Mouse (Mus musculus) heart, postnatal 25 days (tissue): Measurements from ENCODE around the gene Psat1. TPM values are rescaled to one million over a fixed set of nuclear protein-coding genes. Genes with fewer than 3 reads are reported as not detected.
A peak's percentile ranks its signal among the peaks of the same experiment; 100 is the strongest.

ENCODE experiments used
- DNase-seq: peaks from one replicate; pipeline ENCODE4 v3.0.0; 2022; ENCODE audit warnings: low spot score
- intact Hi-C: fragments of 180-260 bp; cut with DNase I; formaldehyde crosslinking; loops from one replicate; pipeline ENCODE4 v1.15.1; 2025
- total RNA-seq, 2 experiments: library from RNA; stranded (reverse); gene quantifications; 2 replicates each; pipeline ENCODE4 v1.2.3; 2021

Gene Psat1
- total RNA-seq: 1 to 10 TPM; 3.0 to 3.4 TPM

DNA sequence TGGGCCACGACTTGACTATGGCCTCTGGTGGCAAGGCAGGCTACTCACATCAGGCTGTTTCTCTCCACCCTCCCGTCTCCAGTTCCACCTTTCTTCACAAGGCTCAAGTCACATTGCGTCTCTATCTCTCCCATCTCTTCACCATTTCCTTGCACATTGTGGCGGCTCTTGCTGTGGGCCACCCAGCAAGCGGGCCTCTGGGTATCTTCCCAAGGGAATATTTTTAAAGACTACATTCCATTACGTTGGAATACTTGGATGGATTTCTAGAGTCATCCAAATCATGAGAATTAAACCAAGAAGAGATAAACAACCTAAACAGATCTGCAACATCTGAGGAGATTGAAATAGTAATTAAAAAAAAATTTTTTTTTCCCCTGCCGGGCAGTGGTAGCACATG, at the start of gene Psat1:
Gene Psat1 (minus strand): TSS at position 101 of the 400 bp plus-strand sequence.
- intact Hi-C loops: no loop called here

DNA sequence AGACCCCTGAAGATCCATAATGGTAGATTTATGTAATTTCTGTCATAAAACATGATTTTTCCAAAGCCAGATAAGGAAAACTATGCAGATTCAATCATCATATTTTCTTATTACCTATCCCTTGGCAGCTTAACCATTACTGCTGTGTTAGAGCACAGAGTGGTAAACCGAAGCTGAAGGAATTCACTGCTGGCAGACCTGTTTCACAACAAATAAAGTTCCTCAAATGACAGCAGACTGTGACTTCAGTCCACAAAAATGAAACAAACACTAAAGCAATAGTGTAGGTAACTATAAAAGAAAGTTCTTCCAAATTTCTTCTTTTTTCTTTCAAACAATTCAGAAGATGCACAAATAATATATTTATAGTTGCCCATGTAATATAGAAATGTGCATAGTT, 43.0 kb upstream of the Psat1 start:
- intact Hi-C loops: loop anchor here (10.0 kb wide), 1 partner anchor 795 kb away; the partner anchor contains the start of gene Vps13a
- no peak for DNase-seq

More for the DNA sequence above, at the start of gene Psat1:
- no peak for DNase-seq

DNA sequence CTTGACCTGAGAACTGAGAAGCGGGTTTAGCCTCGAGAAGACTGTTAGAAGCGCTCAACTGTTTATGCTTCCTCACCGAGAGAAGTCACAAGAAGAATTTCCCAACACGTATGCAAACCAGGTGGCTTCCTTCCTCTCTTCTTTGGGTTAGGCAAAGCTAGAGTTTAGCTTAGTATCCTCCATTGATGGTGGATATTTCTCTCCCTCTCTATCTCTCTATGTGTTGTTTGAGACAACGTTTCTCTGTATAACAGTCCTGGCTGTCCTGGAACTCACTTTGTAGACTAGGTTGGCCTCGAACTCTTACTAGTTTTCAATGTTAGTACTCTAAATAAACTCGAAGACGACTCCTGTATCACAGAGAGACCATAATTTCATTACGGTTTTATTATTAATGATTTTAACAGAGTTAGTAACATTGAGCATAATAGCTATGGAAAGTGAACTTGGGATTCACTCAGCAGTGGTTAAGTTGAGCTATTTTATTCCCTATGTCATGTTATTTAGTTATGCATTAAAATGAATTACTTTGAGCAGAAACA, 38.1 kb upstream of the Psat1 start:
- DNase-seq: no peak
- intact Hi-C loops: loop anchor here (10.0 kb wide), 1 partner anchor 2000 kb away; no protein-coding TSS in a partner anchor

DNA sequence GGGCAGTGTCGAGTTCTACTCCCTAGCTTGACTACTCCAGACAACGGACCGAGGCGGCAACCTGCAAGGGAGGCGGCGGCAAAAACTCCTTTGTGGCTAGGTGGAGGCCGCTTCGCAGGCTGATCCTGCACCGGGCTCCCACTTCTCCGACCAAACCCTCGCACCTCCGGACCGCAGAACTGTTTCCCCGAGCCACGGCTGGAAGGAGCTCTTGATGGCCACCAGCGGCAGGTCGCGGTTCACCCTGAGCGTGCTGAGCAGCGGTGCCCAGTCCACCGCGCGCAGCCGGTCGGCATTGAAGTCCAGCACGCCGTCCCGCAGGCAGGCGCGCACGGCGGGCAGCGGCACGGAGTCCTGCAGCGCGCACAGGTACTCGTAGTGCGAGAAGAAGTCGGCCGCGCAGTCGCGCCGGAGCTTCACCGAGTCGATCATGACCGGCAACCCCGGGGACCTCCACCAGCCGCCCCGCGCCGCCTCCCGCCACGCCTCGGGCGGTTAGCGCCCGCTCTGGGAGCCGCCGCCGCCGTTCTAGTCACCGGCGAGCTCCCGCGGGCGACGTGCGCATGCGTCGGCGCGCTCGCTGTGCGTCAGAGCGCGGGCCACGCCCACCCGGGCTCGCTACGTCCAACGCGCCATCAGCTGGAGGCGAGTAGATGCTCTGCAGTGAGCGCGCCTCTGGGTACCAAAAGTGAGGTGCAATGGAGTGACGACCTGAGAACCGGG, 37.5 kb upstream of the Psat1 start, which contains the start of gene Cep78:
Gene Cep78 (minus strand): TSS at position 541 of the 723 bp plus-strand sequence.
- DNase-seq: peak; percentile 81
- intact Hi-C loops: loop anchor here (5.0 to 10.0 kb wide), 2 partner anchors 62 to 2000 kb away; no protein-coding TSS in a partner anchor

DNA sequence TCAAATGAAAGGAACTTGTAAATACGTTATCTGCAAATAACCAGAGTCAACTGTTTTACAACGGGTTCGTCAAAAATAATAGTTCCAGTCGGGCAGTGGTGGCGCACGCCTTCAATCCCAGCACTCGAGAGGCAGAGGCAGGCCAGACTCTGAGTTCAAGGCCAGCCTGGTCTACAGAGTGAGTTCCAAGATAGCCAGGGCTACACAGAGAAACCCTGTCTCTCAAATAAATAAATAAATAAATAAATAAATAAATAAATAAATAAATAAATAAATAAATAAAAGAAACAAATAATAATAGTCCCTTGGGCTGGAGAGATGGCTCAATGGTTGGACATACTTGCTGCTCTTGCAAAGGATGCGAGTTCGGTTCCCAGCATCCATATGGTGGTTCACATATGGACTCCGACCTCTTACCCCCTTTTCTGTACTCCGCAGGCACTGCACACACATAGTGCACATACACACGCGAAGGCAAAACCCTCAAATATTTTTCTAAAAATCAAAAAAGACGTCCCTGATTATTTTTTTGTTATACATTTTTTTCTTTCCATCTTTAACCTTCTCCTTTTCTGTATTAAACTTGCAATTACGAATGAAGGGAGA, 36.7 kb upstream of the Psat1 start:
- intact Hi-C loops: loop anchor here (5.0 to 10.0 kb wide), 2 partner anchors 62 to 1999 kb away; no protein-coding TSS in a partner anchor
- no peak for DNase-seq

DNA sequence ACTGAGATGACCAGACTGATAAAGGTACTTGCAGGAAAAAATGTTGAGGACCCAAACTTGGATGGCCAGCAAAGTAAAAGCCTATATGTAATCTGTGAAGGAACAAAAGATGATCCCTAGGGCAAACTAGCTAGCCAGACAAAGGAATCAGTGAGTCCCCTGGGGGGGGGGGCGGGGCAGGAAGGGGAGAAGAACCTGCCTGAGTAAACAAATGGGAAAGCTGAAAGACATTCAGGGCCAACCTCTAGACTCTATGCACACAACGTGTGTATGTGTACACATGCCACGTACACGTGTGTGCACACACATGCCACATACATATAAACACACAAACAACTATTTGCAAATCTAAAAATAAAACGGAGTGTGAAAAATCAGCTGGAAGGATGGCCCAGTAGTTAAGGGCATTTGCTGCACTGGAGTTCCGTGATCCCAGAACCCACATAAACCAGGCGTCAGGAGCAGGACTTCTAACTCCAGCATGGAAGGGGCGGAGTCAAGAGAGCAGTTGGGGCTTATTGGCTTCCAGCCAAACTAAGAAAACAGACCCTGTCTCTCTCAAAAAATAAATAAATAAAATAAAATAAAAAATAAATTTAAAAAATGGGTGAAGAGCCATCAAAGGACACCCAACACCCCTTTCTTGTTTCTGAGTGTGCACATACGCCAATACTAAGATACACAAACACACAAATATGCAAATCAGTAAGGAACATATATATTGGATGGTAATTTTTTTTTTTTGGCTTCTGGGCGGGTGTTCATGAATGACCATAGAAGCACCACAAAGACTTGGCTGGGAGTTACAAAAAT, 36.0 kb upstream of the Psat1 start:
- intact Hi-C loops: loop anchor here (5.0 to 10.0 kb wide), 2 partner anchors 61 to 1998 kb away; no protein-coding TSS in a partner anchor
- no peak for DNase-seq

DNA sequence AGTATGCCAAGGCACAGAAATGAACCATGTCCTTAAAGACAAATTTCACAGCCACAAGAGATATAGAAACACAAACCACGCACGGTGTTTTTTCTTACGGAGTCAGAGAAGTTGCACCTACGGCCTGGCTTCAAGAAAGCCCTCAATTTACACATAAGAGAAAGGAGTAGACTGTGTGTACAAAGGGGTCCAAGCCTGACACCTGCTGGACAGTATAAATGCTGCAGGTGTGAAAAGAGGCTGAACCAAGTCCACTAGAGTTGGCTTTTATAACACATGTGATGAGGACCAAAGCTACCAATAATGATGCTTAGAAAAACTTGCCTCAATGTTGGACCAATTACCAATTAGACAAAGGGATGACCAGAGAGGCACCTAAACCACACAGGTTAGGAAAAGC, 34.7 kb upstream of the Psat1 start:
- intact Hi-C loops: loop anchor here (5.0 to 10.0 kb wide), 2 partner anchors 60 to 1997 kb away; no protein-coding TSS in a partner anchor
- DNase-seq: no peak

DNA sequence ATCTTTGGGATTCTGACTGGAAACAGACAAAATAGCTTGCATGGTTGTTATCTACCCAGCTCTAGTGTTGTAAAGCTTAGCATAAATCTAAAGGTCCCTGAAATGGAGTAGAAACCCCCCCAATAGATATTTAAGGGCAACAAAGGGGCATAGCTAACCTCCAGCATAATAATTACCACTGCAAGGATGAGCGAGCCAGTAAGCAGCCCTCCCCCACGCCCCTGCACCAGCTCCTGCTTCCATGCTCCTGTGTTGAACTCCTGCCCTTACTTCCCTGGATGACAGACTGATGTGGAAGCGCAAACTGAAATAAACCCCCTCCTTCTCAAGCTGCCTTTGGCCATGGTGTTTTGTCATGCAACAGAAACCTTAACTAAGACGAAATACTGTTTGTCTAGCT, 26.2 kb upstream of the Psat1 start:
- no peak for DNase-seq
- intact Hi-C loops: no loop called here

DNA sequence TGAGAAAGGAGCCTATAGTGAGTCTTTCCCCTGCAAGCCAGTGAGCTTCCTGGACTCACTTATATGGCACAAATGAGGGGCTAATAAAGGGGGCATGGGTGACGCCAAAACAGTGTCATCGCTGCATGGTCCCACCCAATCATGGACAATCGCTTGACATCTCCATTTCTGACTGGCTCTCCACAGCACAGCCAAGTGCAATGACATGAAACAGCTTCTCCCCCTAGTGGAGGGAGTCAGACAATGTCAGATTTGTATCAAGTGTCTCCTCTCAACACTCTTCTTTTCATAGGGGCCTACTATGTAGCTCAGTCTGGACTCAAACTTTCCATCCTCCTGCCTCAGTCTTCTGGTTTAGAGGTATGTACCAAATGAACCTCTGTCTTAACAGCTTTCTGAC, 17.9 kb upstream of the Psat1 start:
- peak; percentile 2 for DNase-seq
- intact Hi-C loops: loop anchor here (10.0 kb wide), 1 partner anchor 160 kb away; no protein-coding TSS in a partner anchor

DNA sequence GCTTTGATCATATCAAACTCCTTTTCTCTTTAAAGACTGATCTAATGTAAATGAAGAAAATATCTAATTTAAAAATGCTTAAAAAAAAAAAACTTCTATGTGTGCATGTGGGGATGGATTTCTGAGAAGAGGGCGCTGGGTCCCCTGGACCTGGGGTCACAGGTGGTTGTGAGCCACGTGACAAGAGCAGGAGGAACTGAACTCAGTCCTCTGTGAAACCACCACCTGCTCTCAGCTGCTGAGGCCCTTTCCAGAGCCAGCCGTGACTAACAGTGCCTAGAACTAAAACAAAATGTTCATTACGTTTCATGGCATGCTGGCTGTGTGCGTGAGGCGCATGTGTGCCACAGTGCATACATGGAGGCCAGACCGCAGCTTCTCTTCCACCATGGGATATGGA, 17.4 kb upstream of the Psat1 start:
- DNase-seq: no peak
- intact Hi-C loops: loop anchor here (1.0 to 10.0 kb wide), 2 partner anchors 97 to 160 kb away; no protein-coding TSS in a partner anchor

DNA sequence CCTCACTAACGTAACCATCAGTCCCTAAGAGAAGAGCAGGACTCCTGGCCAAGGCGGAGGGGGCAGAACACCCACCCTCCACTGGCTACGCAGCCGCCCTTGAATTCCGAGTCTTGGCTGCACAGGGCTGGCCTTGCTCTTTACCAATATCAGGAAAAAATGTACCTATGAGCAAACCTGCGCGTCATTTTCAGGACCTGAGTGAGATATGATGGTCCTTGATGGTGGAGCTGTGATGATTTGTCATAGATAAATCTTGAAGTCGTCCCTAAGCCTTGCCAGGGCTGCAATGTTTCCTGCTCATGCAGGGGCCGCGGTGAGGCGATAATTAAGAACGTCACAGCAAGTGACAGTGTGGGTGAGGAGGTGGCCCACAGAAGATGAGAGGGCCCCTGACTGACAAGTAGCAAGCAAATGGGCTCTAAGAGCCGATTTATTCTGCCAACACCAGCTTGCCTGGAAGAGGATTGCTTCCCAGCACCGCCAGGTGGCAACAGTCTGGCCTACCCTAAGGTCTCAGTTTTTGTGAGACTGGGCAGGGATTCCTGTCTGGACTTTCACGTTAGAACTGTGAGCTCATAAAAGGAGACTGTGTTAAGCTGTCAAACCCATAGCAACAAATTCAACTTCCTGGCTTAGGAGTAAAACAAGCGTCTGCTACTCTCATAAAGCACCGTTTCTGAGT, 16.0 kb upstream of the Psat1 start:
- intact Hi-C loops: loop anchor here (10.0 kb wide), 1 partner anchor 158 kb away; no protein-coding TSS in a partner anchor
- no peak for DNase-seq

DNA sequence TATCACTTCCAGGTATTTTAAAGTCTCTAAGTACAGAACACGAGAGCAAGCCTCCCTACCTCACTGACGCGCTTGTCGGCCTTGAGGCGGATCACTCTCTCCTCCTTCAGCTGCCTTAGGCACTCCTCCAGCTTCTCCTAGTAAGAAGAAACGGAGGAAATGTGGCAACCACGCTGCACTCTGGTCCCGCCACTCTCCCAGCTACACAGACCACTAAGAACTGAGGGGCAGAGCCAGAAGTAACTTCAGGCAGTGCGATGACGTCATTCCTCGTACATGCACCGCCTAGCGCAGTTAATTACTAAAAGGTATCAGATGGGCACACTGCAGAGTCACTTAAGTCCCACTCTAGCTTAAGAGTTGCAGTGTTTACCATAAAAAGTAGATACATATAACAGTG, 15.2 kb upstream of the Psat1 start:
- intact Hi-C loops: loop anchor here (10.0 kb wide), 1 partner anchor 158 kb away; no protein-coding TSS in a partner anchor
- no peak for DNase-seq

DNA sequence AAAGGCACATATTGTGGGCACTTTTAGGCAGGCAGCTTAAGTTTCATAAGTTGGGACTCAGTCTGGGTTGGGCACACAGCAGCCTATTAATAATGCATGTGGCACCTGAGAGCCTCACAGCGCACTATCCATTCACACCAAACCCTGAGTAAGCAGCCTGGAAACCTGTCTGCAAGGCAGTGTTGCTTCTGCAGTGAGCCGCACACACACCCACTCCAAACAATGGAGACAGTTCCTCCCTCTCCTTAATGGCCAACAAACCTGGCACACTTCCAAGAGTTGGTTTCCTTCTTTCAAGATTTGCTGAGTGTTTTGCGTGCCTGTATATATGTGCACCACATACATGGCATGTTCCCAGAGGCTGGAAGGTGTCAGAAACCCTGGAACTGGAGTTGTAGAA, 3.1 kb upstream of the Psat1 start:
- intact Hi-C loops: no loop called here
- DNase-seq: no peak

DNA sequence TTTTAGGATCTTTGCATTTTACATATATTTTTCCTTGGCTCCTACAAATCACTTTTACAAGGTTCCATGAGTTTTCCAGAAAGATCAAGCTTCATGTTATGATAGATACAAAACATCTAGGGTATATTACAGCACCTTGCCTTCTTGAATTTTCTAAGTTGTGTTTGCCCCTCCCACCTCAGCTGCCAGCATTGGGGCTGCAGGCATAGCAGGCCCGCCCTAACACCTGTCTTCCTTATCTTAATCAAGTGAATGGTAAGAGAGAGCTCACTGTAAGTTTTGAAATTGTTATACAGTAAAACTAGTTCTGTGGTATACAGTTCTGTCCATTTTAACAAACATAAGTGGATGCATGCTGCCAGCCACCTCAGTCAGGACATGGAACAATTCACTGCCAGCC, 1.7 kb upstream of the Psat1 start:
- no peak for DNase-seq
- intact Hi-C loops: no loop called here

DNA sequence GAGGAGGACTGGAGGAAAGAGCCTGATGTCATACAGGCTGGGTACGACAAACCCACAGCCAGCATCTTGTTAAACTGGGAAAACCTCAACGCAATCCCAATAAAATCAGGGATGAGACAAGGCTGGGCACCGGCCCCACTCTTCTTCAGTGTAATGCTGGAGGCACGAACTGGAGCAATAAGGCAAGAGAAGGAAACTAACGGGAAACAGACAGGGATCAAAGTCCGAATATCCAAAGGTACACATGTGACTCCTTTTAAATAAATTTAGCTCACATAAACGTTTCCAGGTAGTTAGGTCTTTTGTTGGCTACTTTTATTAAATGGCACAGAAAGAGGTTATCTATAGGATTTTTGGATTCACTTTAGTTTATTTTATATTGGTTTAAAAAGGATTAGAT, 1.3 kb upstream of the Psat1 start:
- intact Hi-C loops: no loop called here
- DNase-seq: no peak

DNA sequence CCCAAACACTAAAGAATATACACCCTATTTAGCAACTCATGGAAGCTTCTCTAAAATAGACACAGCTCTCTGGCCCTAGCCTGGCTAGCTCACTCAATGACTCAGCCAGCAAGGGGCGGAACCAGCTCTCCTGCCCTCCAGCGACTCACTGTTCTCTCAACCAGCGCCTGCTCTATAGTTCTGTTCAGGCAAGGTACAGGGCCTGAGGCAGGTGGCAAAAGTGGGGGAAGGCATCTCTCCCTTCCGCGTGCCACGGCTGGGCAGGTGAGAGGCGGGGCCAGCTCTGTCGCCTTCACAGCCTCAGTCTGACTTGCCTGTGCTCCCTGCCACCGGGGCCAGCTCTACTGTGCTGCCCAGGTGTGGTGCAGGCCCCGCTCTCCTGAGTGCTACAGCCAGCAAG, 474 bp downstream of the Psat1 start:
- intact Hi-C loops: no loop called here
- DNase-seq: no peak

DNA sequence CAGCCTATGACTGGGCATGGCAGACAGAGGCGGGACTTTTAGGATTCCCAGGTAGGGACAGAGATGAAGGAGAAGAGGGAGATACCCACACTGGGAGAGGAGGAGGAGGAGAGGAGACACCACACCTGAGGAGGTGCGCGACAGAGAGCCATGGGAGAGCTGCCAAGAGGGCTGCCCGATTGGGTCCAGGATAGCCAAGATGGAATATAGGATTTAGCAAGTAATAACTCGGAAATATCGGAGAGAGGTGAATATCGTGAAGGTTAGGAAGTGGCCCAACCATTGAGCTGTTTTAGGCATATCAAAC, 4.1 kb downstream of the Psat1 start:
- intact Hi-C loops: no loop called here
- DNase-seq: no peak

DNA sequence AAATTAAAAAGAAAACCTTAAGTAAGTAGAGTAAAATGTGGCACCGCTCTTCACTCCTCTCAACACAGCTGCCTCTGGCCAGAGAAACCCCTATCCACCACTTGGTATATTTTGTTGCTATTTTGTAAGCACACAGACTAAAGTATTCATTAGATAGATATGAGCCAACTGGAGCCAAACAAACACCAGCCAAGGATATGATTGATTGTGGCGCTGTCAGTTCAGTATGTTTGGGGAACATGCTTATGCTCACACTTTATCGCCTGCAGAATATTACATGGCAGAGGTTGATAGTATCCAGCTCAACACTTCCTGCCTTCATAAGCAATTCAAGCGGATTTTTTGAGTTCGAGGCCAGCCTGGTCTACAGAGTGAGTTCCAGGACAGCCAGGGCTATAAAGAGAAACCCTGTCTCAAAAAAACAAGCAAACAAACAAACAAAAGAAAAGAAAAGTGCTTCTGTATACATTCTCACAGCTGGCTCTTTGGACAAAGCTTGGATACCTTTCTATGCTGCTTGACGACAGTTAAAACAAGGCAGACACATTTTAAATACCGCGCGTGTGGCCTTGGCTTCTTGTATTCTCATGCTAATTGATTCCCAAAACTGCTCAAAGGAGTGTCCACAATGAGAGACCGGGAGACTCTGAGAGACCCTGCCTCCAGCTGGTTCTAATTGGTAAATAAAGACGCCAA, 4.6 kb downstream of the Psat1 start:
- intact Hi-C loops: no loop called here

DNA sequence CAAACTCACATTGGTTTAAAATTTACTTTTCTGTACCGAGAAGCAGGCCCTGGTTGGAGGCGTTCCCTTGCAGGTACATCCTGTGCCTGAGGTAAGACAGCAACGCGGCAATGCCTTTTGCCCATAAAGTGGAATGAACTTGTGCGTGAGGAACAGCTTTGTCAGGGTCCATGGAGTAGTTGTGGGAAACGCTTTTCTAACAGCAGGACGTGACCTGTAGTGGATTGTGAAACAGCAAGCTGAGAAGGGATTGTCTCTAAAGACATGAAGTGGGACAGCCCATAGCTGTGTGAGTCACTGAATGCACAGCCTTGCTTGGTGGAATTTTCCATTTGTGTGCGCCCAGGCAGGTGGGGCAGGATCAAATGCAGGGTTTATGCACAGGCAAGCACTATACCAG, 5.7 kb downstream of the Psat1 start:
- no peak for DNase-seq
- intact Hi-C loops: no loop called here

More for the DNA sequence above, 4.6 kb downstream of the Psat1 start:
- no peak for DNase-seq
